Mouse (Mus musculus): ENCODE results near the gene Kcnip2. TPM values are rescaled to one million over a fixed set of nuclear protein-coding genes. Genes with fewer than 3 reads are reported as not detected.

Gene Kcnip2
- total RNA-seq, 2 experiments from 2014 or later, result 0.24 to 0.30 TPM

Other genes starting within 250 kb of the Kcnip2 start
- gene Fbxw4, start 155.7 kb downstream of the Kcnip2 start, total RNA-seq (2021), result 10 to 100 TPM; 33.8 to 37.1 TPM
- not detected for gene Fgf8, start 73.1 kb downstream of the Kcnip2 start, total RNA-seq (2021)
- 10 to 100 TPM; 29.0 to 31.5 TPM for gene Npm3, start 66.5 kb downstream of the Kcnip2 start, total RNA-seq (2021)
- 10 to 100 TPM; 54.7 to 69.3 TPM for gene Mgea5, start 32.2 kb downstream of the Kcnip2 start, total RNA-seq (2021)
- 10 to 100 TPM; 14.6 to 19.2 TPM for gene Armh3, start 182.4 kb upstream of the Kcnip2 start, total RNA-seq (2021)
- gene Hps6, start 187.4 kb upstream of the Kcnip2 start, total RNA-seq (2021), result 10 to 100 TPM in 1 of 2 experiments, 1 to 10 TPM in 1; 9.9 to 12.0 TPM
- 10 to 100 TPM; 23.5 to 36.5 TPM for gene Pprc1, start 228.8 kb upstream of the Kcnip2 start, total RNA-seq (2021)
- gene Ldb1, start 229.2 kb upstream of the Kcnip2 start, total RNA-seq (2021), result 10 to 100 TPM; 75.3 to 92.1 TPM